17 mouse cellular contexts compared by ENCODE assay signal in genomic region chr3:144475891-144476290, GRCm38 (mm10).
"Had no signal": no experiment of that assay in that cellular context is flagged by ENCODE, and none has a peak within 500 bp of the region (broad histone marks: within the 10 kb centered on the region; RNA-seq: fewer than 3 reads in every experiment).

No protein-coding gene starts in this region.

- H3K4me2 ChIP-seq: neural tube, embryonic 12.5 days; neural tube, embryonic 13.5 days; neural tube, embryonic 15.5 days; stomach, embryonic 15.5 days had no signal

- H3K4me1 ChIP-seq: stomach, embryonic 15.5 days had no signal

- H3K36me3 ChIP-seq: neural tube, embryonic 12.5 days; neural tube, embryonic 13.5 days; neural tube, embryonic 15.5 days; stomach, embryonic 15.5 days had no signal

- H3K9me3 ChIP-seq: neural tube, embryonic 12.5 days; neural tube, embryonic 13.5 days; neural tube, embryonic 15.5 days; stomach, embryonic 15.5 days had no signal

- H3K4me3 ChIP-seq: neural tube, embryonic 12.5 days; neural tube, embryonic 13.5 days; neural tube, embryonic 15.5 days; stomach, embryonic 15.5 days had no signal

- H3K9ac ChIP-seq: neural tube, embryonic 12.5 days; neural tube, embryonic 13.5 days; neural tube, embryonic 15.5 days; stomach, embryonic 15.5 days had no signal

- H3K27ac ChIP-seq: neural tube, embryonic 12.5 days; neural tube, embryonic 13.5 days; neural tube, embryonic 15.5 days; stomach, embryonic 15.5 days; stomach, postnatal 0 days had no signal

- H3K27me3 ChIP-seq: neural tube, embryonic 12.5 days; neural tube, embryonic 13.5 days; neural tube, embryonic 15.5 days; stomach, embryonic 15.5 days had no signal

- DNase-seq: retina, postnatal 1 day; right cerebral cortex, adult 18-20 months; right cerebral cortex, postnatal 14 days; right cerebral cortex, postnatal 25 days; right cerebral cortex, postnatal 4 days; spleen, adult 18-20 months; thymus, adult 18-20 months; thymus, adult 2 months; thymus, postnatal 14 days; thymus, postnatal 25 days; thymus, postnatal 36 days; thymus, postnatal 4 days had no signal
